Mouse (Mus musculus): ENCODE results near the gene Ppox. TPM values are rescaled to one million over a fixed set of nuclear protein-coding genes. Genes with fewer than 3 reads are reported as not detected.

The Ppox gene
- polyA plus RNA-seq, 1 experiment from 2014 or later = 42.7 TPM

DNA sequence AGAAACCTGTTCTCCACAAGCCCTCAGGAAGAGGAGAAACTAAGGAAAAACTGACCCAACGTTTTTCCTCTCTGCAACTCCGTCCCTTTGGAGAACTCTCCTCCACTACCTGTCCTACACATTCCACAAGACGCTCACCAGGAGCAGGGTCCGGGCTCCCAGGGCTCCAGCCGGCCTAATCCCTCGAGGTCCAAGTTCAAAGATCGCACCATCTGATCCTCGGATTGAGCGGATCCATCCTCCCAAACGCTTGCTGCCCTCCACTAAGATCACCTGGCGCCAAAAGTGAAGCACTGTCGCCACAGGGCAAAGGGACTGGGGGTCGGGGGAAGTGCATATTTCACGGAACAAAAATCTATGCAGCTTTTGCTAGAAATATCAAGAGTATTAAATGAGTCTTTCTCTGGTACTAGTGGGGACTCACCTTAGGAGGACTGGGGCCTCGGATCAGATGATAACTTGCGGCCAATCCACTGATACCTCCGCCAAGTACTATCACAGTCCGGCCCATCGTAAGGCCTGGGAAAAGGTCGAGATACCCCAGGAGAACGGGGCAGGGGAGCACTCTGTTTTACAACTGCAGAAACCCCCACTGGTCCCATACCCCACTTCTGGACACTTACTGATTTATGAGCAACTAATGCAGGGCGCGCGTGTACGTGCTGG is 603 bp downstream of the Ppox start:
- Histone ChIP-seq H3K4me2 (ENCODE audit: low read length) (peak overlapping the region; percentile 82), H3K36me3 (ENCODE audit: control insufficient read depth, insufficient read depth, low read length) (peaks cover 30% of the 10 kb centered on the region), H3K4me3 (ENCODE audit: low read length) (peak overlapping the region; percentile 74), H3K9ac (ENCODE audit: low read depth, low read length) (peak overlapping the region; percentile 75), H3K4me1 (ENCODE audit: control insufficient read depth, insufficient read depth, low read depth, low read length) (peaks cover 18% of the 10 kb centered on the region), H3K9me3 (ENCODE audit: control insufficient read depth, low read length) (no peaks in the 10 kb centered on the region), H3K27me3 (replicated peaks; ENCODE audit: control insufficient read depth, insufficient read depth, low read length) (no peaks in the 10 kb centered on the region), H3K27ac (ENCODE audit: low read depth, low read length) (peak overlapping the region; percentile 60)
- no peak for ATAC-seq
- 2% methylated on average over 25 of the region's 25 CpGs for WGBS

GRCm38 (mm10) chr1:171279721-171280120 is 1.3 kb downstream of the Ppox start:
- peak overlapping the region; percentile 74 for H3K4me3 ChIP-seq (ENCODE audit: low read length)
- H3K9me3 ChIP-seq (ENCODE audit: control insufficient read depth, low read length) = no peaks in the 10 kb centered on the region
- H3K4me2 ChIP-seq (ENCODE audit: low read length) = peak overlapping the region; percentile 82
- H3K36me3 ChIP-seq (ENCODE audit: control insufficient read depth, insufficient read depth, low read length) = peaks cover 31% of the 10 kb centered on the region
- no peaks in the 10 kb centered on the region for H3K27me3 ChIP-seq (replicated peaks; ENCODE audit: control insufficient read depth, insufficient read depth, low read length)
- WGBS = 58% methylated on average over 5 of the region's 5 CpGs
- peaks cover 18% of the 10 kb centered on the region for H3K4me1 ChIP-seq (ENCODE audit: control insufficient read depth, insufficient read depth, low read depth, low read length)
- H3K27ac ChIP-seq (ENCODE audit: low read depth, low read length) = no peak overlapping the region
- H3K9ac ChIP-seq (ENCODE audit: low read depth, low read length) = peak overlapping the region; percentile 75
- ATAC-seq = no peak

DNA sequence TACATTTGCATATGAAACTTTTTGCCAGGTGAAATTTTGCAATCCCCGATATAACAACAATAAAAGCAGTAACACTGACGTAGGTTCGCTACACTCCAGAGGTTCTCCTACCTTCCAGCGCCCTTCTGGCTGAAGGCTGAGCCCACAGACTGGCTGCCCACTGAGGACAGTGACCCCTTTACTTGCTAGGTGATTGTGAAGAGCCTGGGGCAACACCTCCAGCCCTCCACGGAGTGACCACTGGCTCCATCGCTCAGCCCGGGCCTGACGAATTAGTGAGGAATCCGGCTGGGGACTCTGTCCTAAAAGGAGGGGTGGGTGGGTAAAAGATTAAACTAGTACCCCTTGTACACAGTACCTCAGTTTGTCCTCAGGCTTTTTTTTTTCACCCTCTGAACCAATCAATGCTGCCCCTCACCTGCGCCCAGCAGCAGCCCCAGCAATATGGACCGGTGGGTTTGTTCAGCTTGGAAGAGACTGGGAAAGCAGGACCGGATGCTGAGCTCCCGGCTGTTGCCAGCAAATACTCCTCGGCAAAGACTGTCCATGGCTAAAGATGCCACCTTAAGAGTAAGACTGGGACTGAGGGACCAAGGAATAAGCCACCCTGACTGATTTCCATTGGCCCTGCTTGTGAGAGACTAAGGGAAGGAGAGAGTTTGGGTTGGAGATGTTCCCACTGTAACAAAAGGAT is 1.8 kb downstream of the Ppox start:
- H3K9ac ChIP-seq (ENCODE audit: low read depth, low read length) = no peak overlapping the region; the same call in 1 of the 2 replicates
- ATAC-seq = no peak
- peaks cover 35% of the 10 kb centered on the region for H3K36me3 ChIP-seq (ENCODE audit: control insufficient read depth, insufficient read depth, low read length)

GRCm38 (mm10) chr1:171278436-171278835 is 2.5 kb downstream of the Ppox start:
- H3K4me3 ChIP-seq (ENCODE audit: low read length) = no peak overlapping the region
- WGBS = 93% methylated on average over 8 of the region's 8 CpGs
- no peak for ATAC-seq
- H3K9ac ChIP-seq (ENCODE audit: low read depth, low read length) = no peak overlapping the region
- no peak overlapping the region for H3K4me2 ChIP-seq (ENCODE audit: low read length)
- H3K9me3 ChIP-seq (ENCODE audit: control insufficient read depth, low read length) = no peaks in the 10 kb centered on the region
- H3K4me1 ChIP-seq (ENCODE audit: control insufficient read depth, insufficient read depth, low read depth, low read length) = peaks cover 18% of the 10 kb centered on the region
- peaks cover 41% of the 10 kb centered on the region for H3K36me3 ChIP-seq (ENCODE audit: control insufficient read depth, insufficient read depth, low read length)
- no peaks in the 10 kb centered on the region for H3K27me3 ChIP-seq (replicated peaks; ENCODE audit: control insufficient read depth, insufficient read depth, low read length)
- no peak overlapping the region for H3K27ac ChIP-seq (ENCODE audit: low read depth, low read length)

More for the DNA sequence above, 1.8 kb downstream of the Ppox start:
- Histone ChIP-seq H3K4me3 (ENCODE audit: low read length) (no peak overlapping the region), H3K27ac (ENCODE audit: low read depth, low read length) (no peak overlapping the region), H3K27me3 (replicated peaks; ENCODE audit: control insufficient read depth, insufficient read depth, low read length) (no peaks in the 10 kb centered on the region), H3K9me3 (ENCODE audit: control insufficient read depth, low read length) (no peaks in the 10 kb centered on the region), H3K4me2 (ENCODE audit: low read length) (no peak overlapping the region), H3K4me1 (ENCODE audit: control insufficient read depth, insufficient read depth, low read depth, low read length) (peaks cover 18% of the 10 kb centered on the region)
- 86% methylated on average over 14 of the region's 14 CpGs for WGBS

DNA sequence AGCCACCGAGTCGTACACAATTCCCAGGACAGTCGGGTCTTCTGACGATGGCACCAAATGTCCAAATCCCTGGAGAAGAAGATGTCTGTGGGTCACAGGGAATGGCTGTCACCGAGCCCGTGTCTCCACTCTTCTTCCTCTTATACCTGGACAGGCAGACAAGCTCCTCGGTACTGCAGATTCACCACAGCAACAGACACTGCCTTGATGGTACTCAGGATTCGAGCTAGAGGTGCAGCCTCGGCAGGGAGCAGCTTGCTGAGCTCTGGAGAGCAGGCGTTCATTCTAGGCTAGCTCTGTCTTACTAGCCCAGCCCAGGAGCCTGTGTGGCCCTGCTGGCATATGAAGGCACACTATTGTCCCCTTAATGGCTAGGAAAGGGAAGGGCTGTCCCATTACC is 3.2 kb downstream of the Ppox start:
- H3K9ac ChIP-seq (ENCODE audit: low read depth, low read length) = no peak overlapping the region
- H3K27ac ChIP-seq (ENCODE audit: low read depth, low read length) = no peak overlapping the region
- peaks cover 40% of the 10 kb centered on the region for H3K36me3 ChIP-seq (ENCODE audit: control insufficient read depth, insufficient read depth, low read length)
- no peaks in the 10 kb centered on the region for H3K27me3 ChIP-seq (replicated peaks; ENCODE audit: control insufficient read depth, insufficient read depth, low read length)
- WGBS = 92% methylated on average over 10 of the region's 10 CpGs
- H3K4me2 ChIP-seq (ENCODE audit: low read length) = no peak overlapping the region
- H3K4me1 ChIP-seq (ENCODE audit: control insufficient read depth, insufficient read depth, low read depth, low read length) = peaks cover 18% of the 10 kb centered on the region
- ATAC-seq = no peak
- H3K4me3 ChIP-seq (ENCODE audit: low read length) = no peak overlapping the region
- no peaks in the 10 kb centered on the region for H3K9me3 ChIP-seq (ENCODE audit: control insufficient read depth, low read length)

GRCm38 (mm10) chr1:171276110-171276748 is 4.8 kb downstream of the Ppox start:
- Histone ChIP-seq H3K27me3 (replicated peaks; ENCODE audit: control insufficient read depth, insufficient read depth, low read length) (no peaks in the 10 kb centered on the region), H3K4me3 (ENCODE audit: low read length) (no peak overlapping the region), H3K36me3 (ENCODE audit: control insufficient read depth, insufficient read depth, low read length) (peaks cover 43% of the 10 kb centered on the region), H3K9ac (ENCODE audit: low read depth, low read length) (no peak overlapping the region), H3K4me1 (ENCODE audit: control insufficient read depth, insufficient read depth, low read depth, low read length) (peaks cover 19% of the 10 kb centered on the region), H3K9me3 (ENCODE audit: control insufficient read depth, low read length) (no peaks in the 10 kb centered on the region), H3K27ac (ENCODE audit: low read depth, low read length) (no peak overlapping the region), H3K4me2 (ENCODE audit: low read length) (no peak overlapping the region)
- WGBS = 91% methylated on average over 14 of the region's 14 CpGs
- no peak for ATAC-seq

- Histone ChIP-seq H3K4me3 (ENCODE audit: low read length) (no peak overlapping the region), H3K27ac (ENCODE audit: low read depth, low read length) (no peak overlapping the region), H3K27me3 (replicated peaks; ENCODE audit: control insufficient read depth, insufficient read depth, low read length) (no peaks in the 10 kb centered on the region), H3K9ac (ENCODE audit: low read depth, low read length) (no peak overlapping the region), H3K36me3 (ENCODE audit: control insufficient read depth, insufficient read depth, low read length) (peaks cover 43% of the 10 kb centered on the region), H3K9me3 (ENCODE audit: control insufficient read depth, low read length) (no peaks in the 10 kb centered on the region), H3K4me2 (ENCODE audit: low read length) (no peak overlapping the region), H3K4me1 (ENCODE audit: control insufficient read depth, insufficient read depth, low read depth, low read length) (peaks cover 20% of the 10 kb centered on the region)
- WGBS = 79% methylated on average over 11 of the region's 11 CpGs
- no peak for ATAC-seq
Observed at GRCm38 (mm10) chr1:171275144-171275734, 5.7 kb downstream of the Ppox start.

- Histone ChIP-seq H3K9me3 (ENCODE audit: control insufficient read depth, low read length) (no peaks in the 10 kb centered on the region), H3K9ac (ENCODE audit: low read depth, low read length) (no peak overlapping the region), H3K4me1 (ENCODE audit: control insufficient read depth, insufficient read depth, low read depth, low read length) (peaks cover 12% of the 10 kb centered on the region), H3K36me3 (ENCODE audit: control insufficient read depth, insufficient read depth, low read length) (peaks cover 43% of the 10 kb centered on the region), H3K4me3 (ENCODE audit: low read length) (no peak overlapping the region), H3K27ac (ENCODE audit: low read depth, low read length) (no peak overlapping the region), H3K27me3 (replicated peaks; ENCODE audit: control insufficient read depth, insufficient read depth, low read length) (no peaks in the 10 kb centered on the region), H3K4me2 (ENCODE audit: low read length) (no peak overlapping the region)
- ATAC-seq = no peak
- 93% methylated on average over 12 of the region's 12 CpGs for WGBS
Observed at GRCm38 (mm10) chr1:171274171-171274570, 6.8 kb downstream of the Ppox start.

- H3K9ac ChIP-seq (ENCODE audit: low read depth, low read length) = no peak overlapping the region
- H3K27me3 ChIP-seq (replicated peaks; ENCODE audit: control insufficient read depth, insufficient read depth, low read length) = no peaks in the 10 kb centered on the region
- no peak overlapping the region for H3K4me2 ChIP-seq (ENCODE audit: low read length)
- WGBS = 95% methylated on average over 3 of the region's 3 CpGs
- no peak for ATAC-seq
- H3K4me1 ChIP-seq (ENCODE audit: control insufficient read depth, insufficient read depth, low read depth, low read length) = peaks cover 12% of the 10 kb centered on the region
- H3K36me3 ChIP-seq (ENCODE audit: control insufficient read depth, insufficient read depth, low read length) = peaks cover 33% of the 10 kb centered on the region
- H3K27ac ChIP-seq (ENCODE audit: low read depth, low read length) = no peak overlapping the region
- no peaks in the 10 kb centered on the region for H3K9me3 ChIP-seq (ENCODE audit: control insufficient read depth, low read length)
- H3K4me3 ChIP-seq (ENCODE audit: low read length) = no peak overlapping the region
Observed at GRCm38 (mm10) chr1:171272086-171272485, 8.9 kb downstream of the Ppox start.

Measured in hindbrain, embryonic 16.5 days (tissue).